Mouse (Mus musculus) midbrain, embryonic 14.5 days (tissue): Measurements from ENCODE around the gene Gm10375. TPM values are rescaled to one million over a fixed set of nuclear protein-coding genes. Genes with fewer than 3 reads are reported as not detected.
"Not testable (repeated sequence)": the region's sequence is repeated elsewhere in the genome, so short reads cannot be mapped to it uniquely, and the experiment has no call there.

Experiments
- ATAC-seq: fragments of 200-750 bp; cut with Nextera tagmentation; 2 replicates; pipeline ENCODE4 v1.8.0; 2017; ENCODE audit warnings: moderate number of reproducible peaks, moderate library complexity; ENCODE audit not compliant: low FRiP score, low TSS enrichment
- DNase-seq: peaks from one replicate; pipeline ENCODE4 v3.0.0-alpha.2; 2015
- H3K27ac ChIP-seq: fragments of 300-500 bp; sonication (generic); replicated peaks from 2 replicates; pipeline ENCODE4 v1.5.1; 2014; ENCODE audit warnings: mild to moderate bottlenecking, low read depth, low read length, moderate library complexity
- H3K27me3 ChIP-seq: fragments of 300-500 bp; sonication (generic); 2 replicates; pipeline ENCODE4 v1.6.1; 2014; ENCODE audit warnings: low read length, control low read depth, mixed read lengths; ENCODE audit not compliant: control insufficient read depth, insufficient read depth
- H3K36me3 ChIP-seq: fragments of 300-500 bp; sonication (generic); 2 replicates; pipeline ENCODE4 v1.6.1; 2014; ENCODE audit warnings: low read length, control low read depth; ENCODE audit not compliant: control insufficient read depth, insufficient read depth
- H3K4me1 ChIP-seq: fragments of 300-500 bp; sonication (generic); 2 replicates; pipeline ENCODE4 v1.6.1; 2014; ENCODE audit warnings: mild to moderate bottlenecking, antibody characterized with exemption, low read length, control low read depth; ENCODE audit not compliant: control insufficient read depth, insufficient read depth
- H3K4me2 ChIP-seq: fragments of 300-500 bp; sonication (generic); 2 replicates; pipeline ENCODE4 v1.6.1; 2014; ENCODE audit warnings: mild to moderate bottlenecking, low read length, moderate library complexity
- H3K4me3 ChIP-seq: fragments of 300-500 bp; sonication (generic); replicated peaks from 2 replicates; pipeline ENCODE4 v1.5.1; 2014; ENCODE audit warnings: low read depth, low read length
- H3K9ac ChIP-seq: fragments of 300-500 bp; sonication (generic); replicated peaks from 2 replicates; pipeline ENCODE4 v1.6.1; 2014; ENCODE audit warnings: mild to moderate bottlenecking, low read length, moderate library complexity
- H3K9me3 ChIP-seq: fragments of 300-500 bp; sonication (generic); 2 replicates; pipeline ENCODE4 v1.6.1; 2016; ENCODE audit warnings: low read length, control low read depth, mixed read lengths; ENCODE audit not compliant: control insufficient read depth
- WGBS: fragments of 180-500 bp; shearing (Covaris S2); extraction: QIAGEN DNeasy Blood & Tissue Kit; methylation state at CpG from one replicate; pipeline ENCODE4 v1.1.7; 2014; 5-methylcytosine and 5-hydroxymethylcytosine counted together
- polyA plus RNA-seq: library from polyadenylated mRNA; unstranded; fragments of >200 nt; fragmentation: Nextera tagmentation; extraction: Ambion mirVana; gene quantifications from 2 replicates; pipeline ENCODE4 v1.2.1, GENCODE M21; 2014

Gm10375 gene
- polyA plus RNA-seq: not detected in 2 replicates

- not testable (repeated sequence) for H3K4me2 ChIP-seq, H3K9ac ChIP-seq, ATAC-seq, H3K27me3 ChIP-seq, H3K4me1 ChIP-seq, H3K36me3 ChIP-seq, H3K9me3 ChIP-seq, DNase-seq, H3K4me3 ChIP-seq, H3K27ac ChIP-seq
These were observed at the start of gene Gm10375 for GRCm38 (mm10) chr14:43607913-43608312. Gene Gm10375 (minus strand): TSS chr14:43608013.

GRCm38 (mm10) chr14:43579046-43579445 lies 28.8 kb downstream of the Gm10375 start, which contains the start of gene Gm17654:
Gene Gm17654 (minus strand): TSS chr14:43579146.
- not testable (repeated sequence) for H3K36me3 ChIP-seq, H3K27ac ChIP-seq, H3K9ac ChIP-seq, H3K4me1 ChIP-seq, H3K9me3 ChIP-seq, H3K27me3 ChIP-seq, ATAC-seq, H3K4me3 ChIP-seq, DNase-seq, H3K4me2 ChIP-seq
- 73% methylated on average over 1 of the region's 2 CpGs for WGBS

- H3K9me3 ChIP-seq, H3K4me2 ChIP-seq, H3K4me1 ChIP-seq, H3K27ac ChIP-seq, H3K36me3 ChIP-seq, H3K9ac ChIP-seq, H3K27me3 ChIP-seq, H3K4me3 ChIP-seq, DNase-seq, ATAC-seq: not testable (repeated sequence)
- 85% methylated on average over 4 of the region's 4 CpGs for WGBS
These were observed 29.8 kb downstream of the Gm10375 start for GRCm38 (mm10) chr14:43577969-43578368.

Other genes with a start within 250 kb of the Gm10375 start
- not detected in 2 replicates for gene Gm8138, start 191.7 kb downstream of the Gm10375 start, polyA plus RNA-seq
- 0.16 TPM in 1 of 2 replicates, not detected in the other for gene Gm5799, start 64.4 kb downstream of the Gm10375 start, polyA plus RNA-seq
- gene Gm17654, start 28.9 kb downstream of the Gm10375 start, polyA plus RNA-seq: not detected in 2 replicates
- gene Gm8165, start 69.2 kb upstream of the Gm10375 start, polyA plus RNA-seq: not detected in 2 replicates
- gene Gm7324, start 89.8 kb upstream of the Gm10375 start, polyA plus RNA-seq: 1.6 and 2.3 TPM in 2 replicates
- gene Gm16506, start 119.5 kb upstream of the Gm10375 start, polyA plus RNA-seq: not detected in 2 replicates
- not detected in 2 replicates for gene Gm6526, start 139.9 kb upstream of the Gm10375 start, polyA plus RNA-seq
- not detected in 2 replicates for gene Gm8180, start 176.7 kb upstream of the Gm10375 start, polyA plus RNA-seq